Mouse (Mus musculus): ENCODE results near the gene Etnppl. TPM values are rescaled to one million over a fixed set of nuclear protein-coding genes. Genes with fewer than 3 reads are reported as not detected.
A peak's percentile ranks its signal among the peaks of the same experiment; 100 is the strongest.

Etnppl gene
- polyA plus RNA-seq, 1 experiment from 2014 or later = 7.6 TPM

- Histone ChIP-seq H3K4me1 (replicated peaks; ENCODE audit: insufficient read depth, low read length) (peaks cover 6% of the 10 kb centered on the region; the same call in 1 of the 2 replicates), H3K36me3 (ENCODE audit: insufficient read depth, low read length) (no peaks in the 10 kb centered on the region), H3K4me2 (ENCODE audit: low read length) (no peak overlapping the region), H3K27me3 (ENCODE audit: insufficient read depth, low read length) (no peaks in the 10 kb centered on the region), H3K9ac (ENCODE audit: low read depth, low read length) (no peak overlapping the region), H3K4me3 (replicated peaks; ENCODE audit: low read depth, low read length) (no peak overlapping the region), H3K9me3 (replicated peaks; ENCODE audit: low read length) (no peaks in the 10 kb centered on the region), H3K27ac (no peak overlapping the region)
- no peak for TF ChIP-seq CTCF (IDR thresholded peaks at IDR 0.05; ENCODE audit: low read depth)
- WGBS = 87% methylated on average over 9 of the region's 9 CpGs
- DNase-seq (ENCODE audit: low spot score) (no peak), ATAC-seq (replicated peaks; ENCODE audit: low FRiP score, low read depth) (no peak)
Measured at GRCm38 (mm10) chr3:130614444-130614843, 2.8 kb upstream of the Etnppl start.

GRCm38 (mm10) chr3:130615625-130616024 lies 1.6 kb upstream of the Etnppl start:
- H3K27me3 ChIP-seq (ENCODE audit: insufficient read depth, low read length) = no peaks in the 10 kb centered on the region
- DNase-seq (ENCODE audit: low spot score) = no peak
- no peak for TF ChIP-seq CTCF (IDR thresholded peaks at IDR 0.05; ENCODE audit: low read depth)
- no peaks in the 10 kb centered on the region for H3K9me3 ChIP-seq (replicated peaks; ENCODE audit: low read length)
- no peaks in the 10 kb centered on the region for H3K36me3 ChIP-seq (ENCODE audit: insufficient read depth, low read length)
- no peak overlapping the region for H3K4me3 ChIP-seq (replicated peaks; ENCODE audit: low read depth, low read length)
- no peak overlapping the region for H3K9ac ChIP-seq (ENCODE audit: low read depth, low read length)
- ATAC-seq (replicated peaks; ENCODE audit: low FRiP score, low read depth) = no peak
- WGBS = 54% methylated on average over 8 of the region's 8 CpGs
- H3K27ac ChIP-seq = no peak overlapping the region
- no peak overlapping the region for H3K4me2 ChIP-seq (ENCODE audit: low read length)
- H3K4me1 ChIP-seq (replicated peaks; ENCODE audit: insufficient read depth, low read length) = peaks cover 6% of the 10 kb centered on the region; the same call in 1 of the 2 replicates

GRCm38 (mm10) chr3:130620517-130621146 lies 3.4 kb downstream of the Etnppl start:
- Histone ChIP-seq H3K9ac (ENCODE audit: low read depth, low read length) (no peak overlapping the region), H3K4me1 (replicated peaks; ENCODE audit: insufficient read depth, low read length) (peaks cover 6% of the 10 kb centered on the region; the same call in 1 of the 2 replicates), H3K9me3 (replicated peaks; ENCODE audit: low read length) (no peaks in the 10 kb centered on the region), H3K36me3 (ENCODE audit: insufficient read depth, low read length) (no peaks in the 10 kb centered on the region), H3K27ac (no peak overlapping the region), H3K4me2 (ENCODE audit: low read length) (no peak overlapping the region), H3K27me3 (ENCODE audit: insufficient read depth, low read length) (no peaks in the 10 kb centered on the region), H3K4me3 (replicated peaks; ENCODE audit: low read depth, low read length) (no peak overlapping the region)
- ATAC-seq (replicated peaks; ENCODE audit: low FRiP score, low read depth) (no peak), DNase-seq (ENCODE audit: low spot score) (no peak)
- no peak for TF ChIP-seq CTCF (IDR thresholded peaks at IDR 0.05; ENCODE audit: low read depth)
- 71% methylated on average over 12 of the region's 12 CpGs for WGBS

- Histone ChIP-seq H3K27ac (no peak overlapping the region), H3K4me1 (replicated peaks; ENCODE audit: insufficient read depth, low read length) (no peaks in the 10 kb centered on the region), H3K9me3 (replicated peaks; ENCODE audit: low read length) (no peaks in the 10 kb centered on the region), H3K4me2 (ENCODE audit: low read length) (no peak overlapping the region), H3K27me3 (ENCODE audit: insufficient read depth, low read length) (no peaks in the 10 kb centered on the region), H3K4me3 (replicated peaks; ENCODE audit: low read depth, low read length) (no peak overlapping the region), H3K9ac (ENCODE audit: low read depth, low read length) (no peak overlapping the region), H3K36me3 (ENCODE audit: insufficient read depth, low read length) (no peaks in the 10 kb centered on the region)
- 92% methylated on average over 5 of the region's 5 CpGs for WGBS
- DNase-seq (ENCODE audit: low spot score) = no peak
- no peak for ATAC-seq (replicated peaks; ENCODE audit: low FRiP score, low read depth)
- peak; percentile 21; the same call in 1 of the 2 replicates for TF ChIP-seq CTCF (IDR thresholded peaks at IDR 0.05; ENCODE audit: low read depth)
Measured at GRCm38 (mm10) chr3:130628358-130628757, 11.1 kb downstream of the Etnppl start.

- DNase-seq (ENCODE audit: low spot score) (no peak), ATAC-seq (replicated peaks; ENCODE audit: low FRiP score, low read depth) (no peak)
- WGBS = 71% methylated on average over 5 of the region's 5 CpGs
- no peaks in the 10 kb centered on the region for H3K4me1 ChIP-seq (replicated peaks; ENCODE audit: insufficient read depth, low read length)
- H3K4me3 ChIP-seq (replicated peaks; ENCODE audit: low read depth, low read length) = no peak overlapping the region
- no peak overlapping the region for H3K4me2 ChIP-seq (ENCODE audit: low read length)
- no peak overlapping the region for H3K9ac ChIP-seq (ENCODE audit: low read depth, low read length)
- H3K27ac ChIP-seq = no peak overlapping the region
- TF ChIP-seq CTCF (IDR thresholded peaks at IDR 0.05; ENCODE audit: low read depth) = no peak
- H3K9me3 ChIP-seq (replicated peaks; ENCODE audit: low read length) = no peaks in the 10 kb centered on the region
- no peaks in the 10 kb centered on the region for H3K36me3 ChIP-seq (ENCODE audit: insufficient read depth, low read length)
- no peaks in the 10 kb centered on the region for H3K27me3 ChIP-seq (ENCODE audit: insufficient read depth, low read length)
Measured at GRCm38 (mm10) chr3:130633859-130634258, 16.6 kb downstream of the Etnppl start.

GRCm38 (mm10) chr3:130646110-130646810 lies 29.0 kb downstream of the Etnppl start:
- no peak for TF ChIP-seq CTCF (IDR thresholded peaks at IDR 0.05; ENCODE audit: low read depth)
- Histone ChIP-seq H3K4me2 (ENCODE audit: low read length) (no peak overlapping the region), H3K9me3 (replicated peaks; ENCODE audit: low read length) (no peaks in the 10 kb centered on the region), H3K36me3 (ENCODE audit: insufficient read depth, low read length) (no peaks in the 10 kb centered on the region), H3K27me3 (ENCODE audit: insufficient read depth, low read length) (no peaks in the 10 kb centered on the region), H3K4me3 (replicated peaks; ENCODE audit: low read depth, low read length) (no peak overlapping the region), H3K27ac (no peak overlapping the region), H3K4me1 (replicated peaks; ENCODE audit: insufficient read depth, low read length) (no peaks in the 10 kb centered on the region), H3K9ac (ENCODE audit: low read depth, low read length) (no peak overlapping the region)
- ATAC-seq (replicated peaks; ENCODE audit: low FRiP score, low read depth) (no peak), DNase-seq (ENCODE audit: low spot score) (no peak)
- 71% methylated on average over 11 of the region's 11 CpGs for WGBS
